14 mouse cellular contexts compared by ENCODE assay signal in the genomic region with DNA sequence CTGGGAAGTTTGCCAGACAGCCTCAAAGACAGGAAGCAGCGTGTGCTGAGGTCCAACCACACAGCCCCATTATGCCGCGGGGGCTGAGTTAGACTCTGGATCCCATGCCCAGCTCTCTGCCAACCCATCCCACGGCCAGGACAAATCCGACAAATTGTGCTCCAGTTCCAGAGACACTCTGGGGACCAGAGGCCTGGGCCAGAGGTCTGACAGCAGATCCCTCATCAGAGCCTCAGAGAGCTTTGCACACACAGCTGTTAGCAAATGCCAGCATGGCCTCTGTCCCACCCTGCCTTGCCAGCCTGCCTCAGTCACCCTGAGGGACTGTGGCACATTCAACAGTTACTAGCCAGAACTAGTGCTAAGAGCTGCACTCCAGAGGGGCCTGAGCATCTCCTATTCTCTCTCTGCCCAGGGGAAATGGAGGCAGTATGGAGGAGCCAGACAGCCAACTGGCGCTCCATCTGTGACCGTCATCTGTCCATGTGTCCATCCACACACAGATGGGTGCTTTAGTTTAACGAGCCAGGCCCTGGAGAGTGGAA. TPM values are rescaled to one million over a fixed set of nuclear protein-coding genes. Genes with fewer than 3 reads are reported as not detected.
DNase-seq lines count a peak whose midpoint lies in the region; ATAC-seq and TF ChIP-seq lines count a peak whose summit lies in the region.
"Had no signal": no experiment of that assay in that cellular context is flagged by ENCODE, and none has a peak within 500 bp of the region (broad histone marks: within the 10 kb centered on the region; RNA-seq: fewer than 3 reads in every experiment).

No protein-coding gene starts in this region.

- 72% methylated on average over 8 of the region's 8 CpGs for WGBS in embryonic facial prominence, embryonic 10.5 days
- WGBS in forebrain, embryonic 15.5 days, result 34% methylated on average over 8 of the region's 8 CpGs
- 63% methylated on average over 8 of the region's 8 CpGs for WGBS in limb, embryonic 13.5 days

- no peaks in the 10 kb centered on the region for H3K36me3 ChIP-seq in embryonic facial prominence, embryonic 10.5 days (replicated peaks)
- H3K36me3 ChIP-seq in forebrain, embryonic 15.5 days, result no peaks in the 10 kb centered on the region
- no peaks in the 10 kb centered on the region for H3K36me3 ChIP-seq in limb, embryonic 13.5 days
- H3K36me3 ChIP-seq: limb, embryonic 12.5 days; lung, embryonic 15.5 days had no signal

- H3K27me3 ChIP-seq in embryonic facial prominence, embryonic 10.5 days (replicated peaks; ENCODE audit: low read depth, poor library complexity, severe bottlenecking), result peaks cover 94% of the 10 kb centered on the region
- no peaks in the 10 kb centered on the region for H3K27me3 ChIP-seq in forebrain, embryonic 15.5 days
- H3K27me3 ChIP-seq in limb, embryonic 13.5 days, result peaks cover 62% of the 10 kb centered on the region

- no peaks in the 10 kb centered on the region for H3K9me3 ChIP-seq in embryonic facial prominence, embryonic 10.5 days
- H3K9me3 ChIP-seq in forebrain, embryonic 15.5 days, result no peaks in the 10 kb centered on the region
- no peaks in the 10 kb centered on the region for H3K9me3 ChIP-seq in limb, embryonic 13.5 days
- H3K9me3 ChIP-seq: lung, embryonic 15.5 days had no signal

- TF ChIP-seq CTCF in layer of hippocampus, adult 2 months (conservative IDR thresholded peaks at IDR 0.05), result no peak

- peak; percentile 60 for ATAC-seq in forebrain, embryonic 15.5 days (replicated peaks)
- no peak for ATAC-seq in limb, embryonic 13.5 days (ENCODE audit: low FRiP score, low read depth)

- H3K9ac ChIP-seq in forebrain, embryonic 15.5 days (replicated peaks), result no peak overlapping the region
- H3K9ac ChIP-seq in limb, embryonic 13.5 days, result 0 out of 2 replicates have a peak overlapping the region, but pooled peaks have one; percentile 25
- H3K9ac ChIP-seq: limb, embryonic 12.5 days; lung, embryonic 15.5 days had no signal

- H3K27ac ChIP-seq in layer of hippocampus, adult 2 months, result peak overlapping the region; percentile 53
- peak overlapping the region; percentile 54 for H3K27ac ChIP-seq in embryonic facial prominence, embryonic 10.5 days (replicated peaks)
- peak overlapping the region; percentile 83 for H3K27ac ChIP-seq in forebrain, embryonic 15.5 days (replicated peaks)
- H3K27ac ChIP-seq in limb, embryonic 13.5 days, result no peak overlapping the region
- H3K27ac ChIP-seq: heart, adult 2 months; limb, embryonic 12.5 days; lung, embryonic 15.5 days had no signal

- H3K4me1 ChIP-seq in embryonic facial prominence, embryonic 10.5 days, result peaks cover 78% of the 10 kb centered on the region
- H3K4me1 ChIP-seq in forebrain, embryonic 15.5 days, result peaks cover 80% of the 10 kb centered on the region
- H3K4me1 ChIP-seq in limb, embryonic 13.5 days, result peaks cover 68% of the 10 kb centered on the region

- H3K4me3 ChIP-seq in layer of hippocampus, adult 2 months, result no peak overlapping the region
- no peak overlapping the region for H3K4me3 ChIP-seq in embryonic facial prominence, embryonic 10.5 days
- H3K4me3 ChIP-seq in forebrain, embryonic 15.5 days, result no peak overlapping the region
- no peak overlapping the region for H3K4me3 ChIP-seq in limb, embryonic 13.5 days
- H3K4me3 ChIP-seq: heart, adult 2 months; limb, embryonic 12.5 days; lung, embryonic 15.5 days had no signal

- peak in 1 of 2 experiments; percentile 51 for DNase-seq in layer of hippocampus, adult 2 months (ENCODE audit: low spot score in 2 of 2)
- DNase-seq in layer of hippocampus, adult 9-10 months (ENCODE audit: low spot score), result no peak
- DNase-seq in embryonic facial prominence, embryonic 10.5 days (ENCODE audit: low spot score), result no peak
- no peak for DNase-seq in embryo, embryonic 10.5 days (ENCODE audit: low spot score)
- DNase-seq in embryo, embryonic 10 days (ENCODE audit: low spot score), result no peak
- DNase-seq: adrenal gland, postnatal 25 days; kidney, postnatal 14 days; thymus, postnatal 25 days had no signal

- H3K4me2 ChIP-seq in forebrain, embryonic 15.5 days (replicated peaks), result no peak overlapping the region
- no peak overlapping the region for H3K4me2 ChIP-seq in limb, embryonic 13.5 days (replicated peaks)
- H3K4me2 ChIP-seq: limb, embryonic 12.5 days; lung, embryonic 15.5 days had no signal

RNA-seq across cellular contexts. Expression of gene Flrt1, which starts 43.1 kb away (rescaled TPM):
- 10 to 100 TPM; 17.9 to 19.5 TPM for total RNA-seq in layer of hippocampus, adult 2 months (2021)
- 2.5 and 2.9 TPM in 2 replicates for polyA plus RNA-seq in embryonic facial prominence, embryonic 10.5 days (2016; fragmentation: Nextera tagmentation; extraction: Ambion mirVana)
- 14.9 and 18.9 TPM in 2 replicates for polyA plus RNA-seq in forebrain, embryonic 15.5 days (2015; fragmentation: Nextera tagmentation; extraction: Ambion mirVana)
- 7.7 and 8.1 TPM in 2 replicates for polyA plus RNA-seq in limb, embryonic 13.5 days (2015; fragmentation: Nextera tagmentation; extraction: Ambion mirVana)
- total RNA-seq: CH12.LX had no signal

RNA-seq across cellular contexts. Expression of gene Otub1, which starts 57.5 kb away (rescaled TPM):
- 100 to 1,000 TPM; 299 TPM for total RNA-seq in layer of hippocampus, adult 2 months (2021)
- 275 and 276 TPM in 2 replicates for polyA plus RNA-seq in embryonic facial prominence, embryonic 10.5 days (2016; fragmentation: Nextera tagmentation; extraction: Ambion mirVana)
- 232 and 233 TPM in 2 replicates for polyA plus RNA-seq in forebrain, embryonic 15.5 days (2015; fragmentation: Nextera tagmentation; extraction: Ambion mirVana)
- polyA plus RNA-seq in limb, embryonic 13.5 days (2015; fragmentation: Nextera tagmentation; extraction: Ambion mirVana), result 226 and 229 TPM in 2 replicates
